Mouse (Mus musculus): ENCODE results near the gene Pycr1. TPM values are rescaled to one million over a fixed set of nuclear protein-coding genes. Genes with fewer than 3 reads are reported as not detected.

Pycr1 gene
- 0.52 TPM for polyA plus RNA-seq (2014; fragmentation: Illumina TruSeq; extraction: RNeasy Lipid Tissue Mini Kit (QIAGEN cat#74804); ENCODE audit: low read depth, low replicate concordance)

DNA sequence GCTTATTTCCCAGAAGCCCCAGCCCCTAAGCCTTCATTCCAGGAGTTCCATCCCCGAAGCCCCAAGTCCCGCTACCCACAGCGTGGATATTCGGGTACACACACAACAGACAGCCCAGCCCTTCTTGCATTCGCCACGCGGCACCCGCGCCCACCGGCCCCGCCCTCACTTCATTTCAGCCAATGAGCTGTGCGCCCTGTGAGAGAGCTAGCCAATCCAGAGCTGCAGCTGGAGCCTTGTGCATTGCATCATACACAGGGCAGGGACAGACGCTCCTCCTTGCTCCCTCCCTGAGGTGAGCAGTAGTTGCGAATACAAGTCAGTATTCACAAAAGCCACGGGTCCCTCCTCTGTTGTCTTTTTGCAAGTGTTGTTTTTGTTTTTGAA lies at the start of gene Pycr1:
Gene Pycr1 (minus strand): TSS at position 169 of the 387 bp plus-strand sequence.

DNA sequence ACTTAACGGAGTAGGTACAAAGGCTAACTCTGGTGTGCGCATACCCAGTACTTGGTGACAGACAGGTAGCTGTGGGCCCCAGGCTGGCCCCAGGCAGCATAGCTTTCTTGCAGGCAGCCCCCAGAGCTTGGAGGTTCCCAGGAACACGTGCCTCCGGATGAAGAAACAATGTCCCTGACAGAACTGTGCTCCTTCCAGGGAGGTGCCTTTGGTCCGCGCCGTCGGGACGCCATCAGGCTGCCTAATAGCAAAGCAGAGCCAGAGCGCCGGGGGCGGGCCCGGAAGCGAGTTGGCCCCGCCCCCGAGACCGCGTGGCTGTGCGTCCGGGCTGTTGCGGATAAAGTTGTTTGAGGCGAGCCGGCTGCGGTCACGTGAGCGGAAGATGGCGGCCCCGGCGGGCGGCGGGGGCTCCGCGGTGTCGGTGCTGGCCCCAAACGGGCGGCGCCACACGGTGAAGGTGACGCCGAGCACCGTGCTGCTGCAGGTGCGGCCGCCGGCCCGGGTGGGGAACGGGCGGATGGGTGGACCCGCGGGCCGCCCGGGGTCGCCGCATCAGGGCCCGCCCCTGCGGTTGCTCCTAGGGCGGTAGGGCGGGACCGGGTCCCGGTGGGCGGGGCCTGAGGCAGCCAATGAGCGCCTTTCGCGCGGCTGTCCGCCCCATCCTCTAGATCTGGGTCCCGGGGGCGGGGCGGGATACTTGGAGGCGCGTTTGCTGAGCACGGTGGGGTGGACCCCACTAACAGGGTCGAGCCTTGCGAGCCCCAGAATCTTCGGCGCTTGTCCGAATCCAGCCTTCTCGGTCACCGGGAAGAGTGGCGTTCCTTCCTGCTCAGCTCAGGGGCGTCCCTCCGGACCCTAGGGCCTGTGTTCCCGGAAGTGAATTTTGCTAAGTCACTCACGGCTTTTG lies 29.4 kb upstream of the Pycr1 start, which contains the start of gene Aspscr1:
Gene Aspscr1 (plus strand): TSS at position 287 of the 907 bp plus-strand sequence.

DNA sequence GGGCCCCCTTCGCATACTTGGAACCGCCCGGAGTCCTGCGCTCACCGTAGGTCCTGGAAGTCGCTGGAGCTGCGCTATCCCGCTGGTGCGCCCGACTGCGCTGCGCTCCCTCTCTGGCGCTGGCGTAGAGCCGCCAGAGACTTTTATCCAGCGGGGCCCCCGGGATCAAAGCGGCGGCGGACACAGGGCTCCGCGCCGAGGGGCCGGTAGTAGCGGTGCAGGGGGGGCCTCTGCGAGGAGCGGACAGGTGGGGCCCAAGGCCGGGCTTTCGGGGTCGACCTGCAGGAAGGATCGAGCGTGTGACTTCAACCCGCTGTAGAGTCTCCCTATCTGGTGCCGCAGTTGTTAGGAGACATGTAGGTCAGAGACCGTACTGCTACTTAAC lies 17.5 kb upstream of the Pycr1 start, which contains the start of gene Notum:
Gene Notum (minus strand): TSS at position 100 of the 385 bp plus-strand sequence.

DNA sequence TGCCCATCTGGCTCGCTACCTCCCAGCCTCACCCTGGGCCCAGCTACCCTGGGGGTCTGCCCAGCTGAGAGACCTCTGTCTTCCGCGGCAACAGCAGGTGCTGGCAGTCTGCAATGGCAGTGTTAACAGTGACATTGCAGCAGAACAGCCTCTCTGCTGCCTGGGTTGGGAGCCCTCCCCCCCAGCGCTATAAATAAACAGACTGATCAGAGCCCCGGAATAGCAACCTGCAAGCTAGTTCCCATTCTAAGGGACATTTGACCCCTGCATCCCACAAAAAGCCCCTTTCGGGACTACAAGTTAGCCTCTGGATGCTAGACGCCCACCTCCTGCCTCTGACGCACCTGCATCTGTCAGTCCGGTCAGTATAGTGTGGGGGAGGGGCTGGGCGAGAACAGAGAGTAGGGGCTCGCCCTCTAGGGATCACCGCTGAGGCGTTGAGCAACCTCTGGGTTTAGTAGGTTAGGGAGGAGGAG lies 4.5 kb upstream of the Pycr1 start, which contains the start of gene Myadml2:
Gene Myadml2 (minus strand): TSS at position 158 of the 476 bp plus-strand sequence.

DNA sequence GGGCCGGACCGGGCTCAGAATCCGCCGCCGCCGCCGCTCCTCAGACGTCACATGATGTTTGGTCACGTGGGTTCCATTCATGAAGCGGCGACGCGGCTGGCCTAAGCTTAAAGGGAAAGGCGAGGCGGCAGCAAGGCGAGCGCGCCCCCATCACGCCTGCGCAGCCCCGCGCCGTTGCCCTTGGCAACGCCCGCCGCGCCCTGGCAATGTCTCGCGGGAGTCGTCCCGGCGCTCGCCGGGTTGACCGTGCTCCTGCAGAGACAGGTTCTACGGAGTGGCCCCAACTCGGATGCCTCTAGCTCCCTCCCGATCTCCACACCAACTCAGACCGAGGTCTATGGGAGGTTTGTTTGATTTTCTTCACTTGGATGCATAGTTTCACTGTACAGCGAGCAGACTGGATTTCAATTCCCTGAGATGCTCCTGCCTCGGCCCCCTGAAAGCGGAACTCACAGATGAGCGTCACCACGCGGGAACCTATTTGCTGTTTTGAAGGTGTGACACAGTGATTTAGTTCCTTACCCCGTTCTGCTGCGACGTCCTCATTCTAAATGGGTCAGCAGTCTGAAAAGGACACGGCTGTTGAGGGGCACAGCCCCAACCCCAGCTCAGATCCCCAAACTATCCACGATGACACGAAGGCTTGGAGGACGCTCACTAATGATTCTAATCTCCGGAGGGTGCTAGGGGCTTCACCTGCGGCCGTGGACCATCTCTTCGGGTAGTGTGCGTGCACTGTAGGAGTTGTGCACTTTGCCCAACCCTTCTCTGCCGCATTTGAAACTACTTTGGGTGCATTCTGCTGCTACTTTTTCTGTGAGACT lies 9.8 kb downstream of the Pycr1 start, which contains the start of gene Mafg:
Gene Mafg (minus strand): TSS at position 81 of the 824 bp plus-strand sequence.

DNA sequence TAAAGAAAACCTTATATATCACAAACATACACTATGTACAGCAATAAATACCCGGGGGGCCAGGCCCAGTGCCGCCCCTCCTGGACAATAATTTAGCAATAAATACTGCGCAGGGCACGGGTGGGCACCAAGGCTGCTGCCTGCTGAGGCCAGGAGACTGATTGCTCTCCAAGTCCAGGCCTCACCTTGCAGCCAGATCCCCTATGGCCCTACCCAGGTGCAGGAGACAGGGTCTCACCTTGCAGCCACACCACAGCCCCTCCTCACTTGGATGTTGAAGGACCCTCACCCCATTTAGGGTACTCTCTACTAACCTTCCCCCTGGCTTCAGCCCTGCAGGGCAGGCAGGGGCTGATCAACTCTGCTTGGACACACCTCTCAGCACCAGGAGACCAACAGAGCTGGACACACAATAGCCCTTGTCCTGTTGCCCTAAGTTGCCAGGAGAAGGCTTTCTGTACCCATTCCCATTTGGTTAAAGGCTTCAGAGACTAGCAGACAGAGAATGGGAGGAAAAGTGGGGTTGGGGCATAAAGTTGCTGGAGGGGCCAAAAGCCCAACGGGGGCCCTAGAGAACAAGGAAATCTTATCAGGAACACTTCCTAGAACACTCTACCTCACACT lies 18.3 kb downstream of the Pycr1 start, which contains the start of gene Sirt7:
Gene Sirt7 (minus strand): TSS at position 89 of the 624 bp plus-strand sequence.

DNA sequence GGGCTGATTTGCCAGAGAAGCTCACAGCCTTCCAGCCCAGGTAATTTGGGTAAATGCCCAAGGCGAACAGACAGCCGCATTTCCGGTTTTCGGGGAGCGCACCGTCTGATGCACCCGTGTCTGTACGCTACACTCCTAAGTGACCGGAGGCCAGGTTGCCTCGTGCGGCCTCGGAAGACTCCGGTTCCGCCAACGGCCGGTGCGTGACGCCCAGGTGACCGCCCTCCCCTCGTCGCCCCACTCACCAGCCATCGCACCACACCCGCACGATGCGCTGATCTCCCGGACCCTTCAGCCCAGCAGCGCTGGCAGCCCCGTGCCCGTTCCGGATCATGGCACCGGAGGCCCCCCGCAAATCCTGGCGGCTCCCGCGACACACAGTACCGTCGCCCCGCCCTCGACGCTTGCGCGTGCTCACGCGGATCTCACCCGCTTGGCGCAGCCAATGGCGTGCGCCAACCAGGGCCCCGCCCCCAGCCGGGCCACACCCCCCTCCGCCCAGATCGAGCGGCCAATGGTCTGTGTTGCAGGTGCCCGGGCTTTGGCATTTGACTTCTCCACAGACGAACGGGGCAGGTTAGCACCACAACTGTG lies 26.0 kb downstream of the Pycr1 start, which contains the start of gene Pcyt2:
Gene Pcyt2 (minus strand): TSS at position 418 of the 594 bp plus-strand sequence.

DNA sequence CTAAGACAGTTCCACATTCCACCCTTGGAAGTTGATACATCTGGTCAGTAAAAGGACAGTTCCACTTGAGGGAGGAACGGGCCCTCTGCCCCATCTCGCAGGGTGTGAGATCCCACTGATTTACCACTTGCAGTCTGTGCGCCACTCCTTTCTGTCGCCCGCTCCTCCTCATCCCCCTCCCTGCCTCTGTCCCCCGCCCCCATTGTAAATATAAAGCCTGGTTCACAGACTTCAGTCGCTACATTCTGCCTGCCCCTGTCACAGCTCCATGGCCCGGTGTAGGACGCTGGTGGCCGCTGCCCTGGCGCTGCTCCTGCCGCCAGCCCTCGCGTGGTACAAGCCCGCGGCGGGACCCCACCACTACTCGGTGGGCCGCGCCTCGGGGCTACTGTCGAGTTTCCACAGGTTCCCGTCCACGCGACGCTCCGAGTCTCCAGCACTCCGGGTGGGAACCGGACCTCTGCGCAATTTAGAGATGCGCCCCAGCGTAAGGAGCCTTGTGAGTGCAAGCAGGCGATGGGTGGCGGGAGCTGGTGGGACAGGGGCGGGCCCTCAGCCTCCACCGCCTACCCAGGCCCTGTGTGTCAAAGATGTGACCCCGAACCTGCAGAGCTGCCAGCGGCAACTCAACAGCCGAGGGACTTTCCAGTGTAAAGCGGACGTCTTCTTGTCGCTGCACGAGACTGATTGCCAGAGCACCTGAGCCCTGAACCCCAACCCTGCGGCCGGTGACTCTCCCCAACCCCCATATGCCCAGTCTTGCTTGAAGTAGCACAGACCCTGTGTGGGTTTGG lies 35.1 kb downstream of the Pycr1 start, which contains the start of gene Npb:
Gene Npb (plus strand): TSS at position 237 of the 794 bp plus-strand sequence.

DNA sequence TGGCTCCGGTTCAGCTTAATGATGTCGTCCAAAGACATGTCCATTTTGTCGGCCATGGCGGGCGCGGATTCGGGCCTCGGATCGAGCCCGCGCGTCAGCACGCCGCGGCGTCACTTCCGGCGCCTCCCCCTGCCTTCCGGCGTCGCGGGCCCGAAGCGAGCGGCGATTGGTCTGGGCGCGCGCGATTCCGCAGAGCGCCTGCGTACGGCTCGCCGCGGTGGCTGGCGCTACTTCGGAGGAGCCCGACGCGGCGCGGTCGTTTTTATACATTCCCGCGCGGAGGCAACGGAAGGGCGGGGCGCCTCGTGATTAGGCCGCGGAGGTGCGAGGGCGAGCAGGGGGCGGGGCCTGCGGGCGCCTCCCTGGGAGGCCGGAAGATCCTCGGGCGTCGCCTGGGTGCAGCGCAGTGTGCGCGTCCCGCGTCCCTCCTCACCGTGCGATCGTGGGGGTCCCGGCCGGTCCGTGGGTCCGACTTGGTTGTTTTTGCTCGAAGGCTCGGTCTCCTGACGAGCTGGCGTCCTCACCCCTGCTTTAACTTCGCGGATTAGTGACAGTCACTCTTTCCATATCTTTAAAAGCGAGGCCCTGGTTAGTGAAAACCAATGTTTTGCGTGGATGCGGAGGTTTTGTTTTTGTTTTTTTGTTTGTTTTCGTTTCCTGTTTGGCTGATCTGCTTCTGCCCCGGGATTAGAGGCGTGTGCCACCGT lies 45.1 kb downstream of the Pycr1 start, which contains the start of the genes Alyref and Anapc11:
Gene Alyref (minus strand): TSS at position 83 of the 707 bp plus-strand sequence.
Gene Anapc11 (plus strand): TSS at position 139 of the 707 bp plus-strand sequence.

Other genes with a start within 250 kb of the Pycr1 start
- 29.9 TPM for gene Nploc4, start 206.1 kb downstream of the Pycr1 start, polyA plus RNA-seq (2014; fragmentation: Illumina TruSeq; extraction: RNeasy Lipid Tissue Mini Kit (QIAGEN cat#74804); ENCODE audit: low read depth, low replicate concordance)
- gene Tspan10, start 201.1 kb downstream of the Pycr1 start, polyA plus RNA-seq (2014; fragmentation: Illumina TruSeq; extraction: RNeasy Lipid Tissue Mini Kit (QIAGEN cat#74804); ENCODE audit: low read depth, low replicate concordance) = not detected
- gene Pde6g, start 190.3 kb downstream of the Pycr1 start, polyA plus RNA-seq (2014; fragmentation: Illumina TruSeq; extraction: RNeasy Lipid Tissue Mini Kit (QIAGEN cat#74804); ENCODE audit: low read depth, low replicate concordance) = not detected
- gene Oxld1, start 185.7 kb downstream of the Pycr1 start, polyA plus RNA-seq (2014; fragmentation: Illumina TruSeq; extraction: RNeasy Lipid Tissue Mini Kit (QIAGEN cat#74804); ENCODE audit: low read depth, low replicate concordance) = 1.4 TPM
- 13.4 TPM for gene Ccdc137, start 185.7 kb downstream of the Pycr1 start, polyA plus RNA-seq (2014; fragmentation: Illumina TruSeq; extraction: RNeasy Lipid Tissue Mini Kit (QIAGEN cat#74804); ENCODE audit: low read depth, low replicate concordance)
- 16.2 TPM for gene Arl16, start 176.2 kb downstream of the Pycr1 start, polyA plus RNA-seq (2014; fragmentation: Illumina TruSeq; extraction: RNeasy Lipid Tissue Mini Kit (QIAGEN cat#74804); ENCODE audit: low read depth, low replicate concordance)
- 2.4 TPM for gene Mrpl12, start 159.2 kb downstream of the Pycr1 start, polyA plus RNA-seq (2014; fragmentation: Illumina TruSeq; extraction: RNeasy Lipid Tissue Mini Kit (QIAGEN cat#74804); ENCODE audit: low read depth, low replicate concordance)
- gene Slc25a10, start 151.9 kb downstream of the Pycr1 start, polyA plus RNA-seq (2014; fragmentation: Illumina TruSeq; extraction: RNeasy Lipid Tissue Mini Kit (QIAGEN cat#74804); ENCODE audit: low read depth, low replicate concordance) = 2.2 TPM
- gene Gcgr, start 113.1 kb downstream of the Pycr1 start, polyA plus RNA-seq (2014; fragmentation: Illumina TruSeq; extraction: RNeasy Lipid Tissue Mini Kit (QIAGEN cat#74804); ENCODE audit: low read depth, low replicate concordance) = not detected
- gene Mcrip1, start 94.0 kb downstream of the Pycr1 start, polyA plus RNA-seq (2014; fragmentation: Illumina TruSeq; extraction: RNeasy Lipid Tissue Mini Kit (QIAGEN cat#74804); ENCODE audit: low read depth, low replicate concordance) = 1.0 TPM
- not detected for gene Ppp1r27, start 92.6 kb downstream of the Pycr1 start, polyA plus RNA-seq (2014; fragmentation: Illumina TruSeq; extraction: RNeasy Lipid Tissue Mini Kit (QIAGEN cat#74804); ENCODE audit: low read depth, low replicate concordance)
- gene P4hb, start 70.5 kb downstream of the Pycr1 start, polyA plus RNA-seq (2014; fragmentation: Illumina TruSeq; extraction: RNeasy Lipid Tissue Mini Kit (QIAGEN cat#74804); ENCODE audit: low read depth, low replicate concordance) = 183 TPM
- 32.9 TPM for gene Arhgdia, start 62.1 kb downstream of the Pycr1 start, polyA plus RNA-seq (2014; fragmentation: Illumina TruSeq; extraction: RNeasy Lipid Tissue Mini Kit (QIAGEN cat#74804); ENCODE audit: low read depth, low replicate concordance)
- 20.8 TPM for gene Alyref, start 45.4 kb downstream of the Pycr1 start, polyA plus RNA-seq (2014; fragmentation: Illumina TruSeq; extraction: RNeasy Lipid Tissue Mini Kit (QIAGEN cat#74804); ENCODE audit: low read depth, low replicate concordance)
- gene Anapc11, start 45.3 kb downstream of the Pycr1 start, polyA plus RNA-seq (2014; fragmentation: Illumina TruSeq; extraction: RNeasy Lipid Tissue Mini Kit (QIAGEN cat#74804); ENCODE audit: low read depth, low replicate concordance) = 10.3 TPM
- not detected for gene Npb, start 35.3 kb downstream of the Pycr1 start, polyA plus RNA-seq (2014; fragmentation: Illumina TruSeq; extraction: RNeasy Lipid Tissue Mini Kit (QIAGEN cat#74804); ENCODE audit: low read depth, low replicate concordance)
- gene Pcyt2, start 25.8 kb downstream of the Pycr1 start, polyA plus RNA-seq (2014; fragmentation: Illumina TruSeq; extraction: RNeasy Lipid Tissue Mini Kit (QIAGEN cat#74804); ENCODE audit: low read depth, low replicate concordance) = 14.4 TPM
- gene Sirt7, start 18.5 kb downstream of the Pycr1 start, polyA plus RNA-seq (2014; fragmentation: Illumina TruSeq; extraction: RNeasy Lipid Tissue Mini Kit (QIAGEN cat#74804); ENCODE audit: low read depth, low replicate concordance) = 7.9 TPM
- 17.5 TPM for gene Mafg, start 10.2 kb downstream of the Pycr1 start, polyA plus RNA-seq (2014; fragmentation: Illumina TruSeq; extraction: RNeasy Lipid Tissue Mini Kit (QIAGEN cat#74804); ENCODE audit: low read depth, low replicate concordance)
- gene Myadml2, start 4.4 kb upstream of the Pycr1 start, polyA plus RNA-seq (2014; fragmentation: Illumina TruSeq; extraction: RNeasy Lipid Tissue Mini Kit (QIAGEN cat#74804); ENCODE audit: low read depth, low replicate concordance) = not detected
- not detected for gene Notum, start 17.4 kb upstream of the Pycr1 start, polyA plus RNA-seq (2014; fragmentation: Illumina TruSeq; extraction: RNeasy Lipid Tissue Mini Kit (QIAGEN cat#74804); ENCODE audit: low read depth, low replicate concordance)
- gene Aspscr1, start 29.2 kb upstream of the Pycr1 start, polyA plus RNA-seq (2014; fragmentation: Illumina TruSeq; extraction: RNeasy Lipid Tissue Mini Kit (QIAGEN cat#74804); ENCODE audit: low read depth, low replicate concordance) = 2.4 TPM
- gene Cenpx, start 70.0 kb upstream of the Pycr1 start, polyA plus RNA-seq (2014; fragmentation: Illumina TruSeq; extraction: RNeasy Lipid Tissue Mini Kit (QIAGEN cat#74804); ENCODE audit: low read depth, low replicate concordance) = 1.7 TPM
- 0.47 TPM for gene Lrrc45, start 70.2 kb upstream of the Pycr1 start, polyA plus RNA-seq (2014; fragmentation: Illumina TruSeq; extraction: RNeasy Lipid Tissue Mini Kit (QIAGEN cat#74804); ENCODE audit: low read depth, low replicate concordance)
- gene Rac3, start 77.7 kb upstream of the Pycr1 start, polyA plus RNA-seq (2014; fragmentation: Illumina TruSeq; extraction: RNeasy Lipid Tissue Mini Kit (QIAGEN cat#74804); ENCODE audit: low read depth, low replicate concordance) = not detected
- not detected for gene Dcxr, start 83.5 kb upstream of the Pycr1 start, polyA plus RNA-seq (2014; fragmentation: Illumina TruSeq; extraction: RNeasy Lipid Tissue Mini Kit (QIAGEN cat#74804); ENCODE audit: low read depth, low replicate concordance)
- gene Cbr2, start 88.3 kb upstream of the Pycr1 start, polyA plus RNA-seq (2014; fragmentation: Illumina TruSeq; extraction: RNeasy Lipid Tissue Mini Kit (QIAGEN cat#74804); ENCODE audit: low read depth, low replicate concordance) = 1.2 TPM
- gene Hmga1b, start 119.0 kb upstream of the Pycr1 start, polyA plus RNA-seq (2014; fragmentation: Illumina TruSeq; extraction: RNeasy Lipid Tissue Mini Kit (QIAGEN cat#74804); ENCODE audit: low read depth, low replicate concordance) = not detected
- not detected for gene Rfng, start 140.4 kb upstream of the Pycr1 start, polyA plus RNA-seq (2014; fragmentation: Illumina TruSeq; extraction: RNeasy Lipid Tissue Mini Kit (QIAGEN cat#74804); ENCODE audit: low read depth, low replicate concordance)
- gene Gps1, start 140.5 kb upstream of the Pycr1 start, polyA plus RNA-seq (2014; fragmentation: Illumina TruSeq; extraction: RNeasy Lipid Tissue Mini Kit (QIAGEN cat#74804); ENCODE audit: low read depth, low replicate concordance) = 30.7 TPM
- gene Dus1l, start 152.6 kb upstream of the Pycr1 start, polyA plus RNA-seq (2014; fragmentation: Illumina TruSeq; extraction: RNeasy Lipid Tissue Mini Kit (QIAGEN cat#74804); ENCODE audit: low read depth, low replicate concordance) = 4.8 TPM
- gene Fasn, start 180.8 kb upstream of the Pycr1 start, polyA plus RNA-seq (2014; fragmentation: Illumina TruSeq; extraction: RNeasy Lipid Tissue Mini Kit (QIAGEN cat#74804); ENCODE audit: low read depth, low replicate concordance) = 10.8 TPM

Data from adrenal gland, adult 10 weeks (tissue).